Mouse (Mus musculus) C2C12 (cell line): ENCODE data around the gene Oasl1. TPM values are rescaled to one million over a fixed set of nuclear protein-coding genes. Genes with fewer than 3 reads are reported as not detected.
A peak's percentile ranks its signal among the peaks of the same experiment; 100 is the strongest.
"Not testable (repeated sequence)": the region's sequence is repeated elsewhere in the genome, so short reads cannot be mapped to it uniquely, and the experiment has no call there.

Source experiments
- H3K27me3 ChIP-seq: one replicate; pipeline ENCODE4 v1.6.1; 2011; ENCODE audit not compliant: control insufficient read depth, insufficient read depth, insufficient read length
- H3K36me3 ChIP-seq: one replicate; pipeline ENCODE4 v1.6.1; 2011; ENCODE audit not compliant: control insufficient read depth, insufficient read depth
- H3K4me3 ChIP-seq: one replicate; pipeline ENCODE4 v1.5.1; 2011; ENCODE audit warnings: mild to moderate bottlenecking, control low read depth; ENCODE audit not compliant: poor library complexity, insufficient read depth, severe bottlenecking
- H3K79me2 ChIP-seq: one replicate; pipeline ENCODE4 v1.6.1; 2011; ENCODE audit not compliant: control insufficient read depth, insufficient read depth
- H3K79me3 ChIP-seq: one replicate; pipeline ENCODE4 v1.6.1; 2011; ENCODE audit warnings: low read depth, control low read depth
- H3ac ChIP-seq: one replicate; pipeline ENCODE3; 2011; ENCODE audit warnings: low read depth; ENCODE audit not compliant: control insufficient read depth, insufficient read length
- CEBPB ChIP-seq: IDR thresholded peaks from one replicate; pipeline ENCODE4 v1.6.1; 2011; ENCODE audit warnings: low read depth, mild to moderate bottlenecking, control low read depth, moderate library complexity
- CTCF ChIP-seq: IDR thresholded peaks from one replicate; pipeline ENCODE4 v1.5.1; 2011; ENCODE audit not compliant: control insufficient read depth, insufficient read depth, insufficient read length
- FOSL1 ChIP-seq: IDR thresholded peaks from one replicate; pipeline ENCODE4 v1.8.0; 2011; ENCODE audit warnings: mild to moderate bottlenecking, low read length; ENCODE audit not compliant: poor library complexity, insufficient read depth, severe bottlenecking
- MAX ChIP-seq: IDR thresholded peaks from one replicate; pipeline ENCODE4 v1.6.1; 2011; ENCODE audit warnings: mild to moderate bottlenecking, control low read depth
- MYOD1 ChIP-seq: IDR thresholded peaks from one replicate; pipeline ENCODE4 v1.6.1; 2011; ENCODE audit warnings: low read depth; ENCODE audit not compliant: control insufficient read depth, insufficient read length
- MYOG ChIP-seq: IDR thresholded peaks from one replicate; pipeline ENCODE4 v1.6.1; 2011; ENCODE audit not compliant: control insufficient read depth, insufficient read length; ENCODE audit errors: extremely low read depth
- USF1 ChIP-seq: IDR thresholded peaks from one replicate; pipeline ENCODE4 v1.6.1; 2011; ENCODE audit warnings: low read depth, mild to moderate bottlenecking, control low read depth, moderate library complexity
- polyA plus RNA-seq: library from polyadenylated mRNA; unstranded; fragments of >200 nt; fragmentation: generic; extraction: Trizol; gene quantifications from one replicate; pipeline ENCODE4 v1.2.1, GENCODE M21; 2012; ENCODE audit warnings: missing spikeins

The Oasl1 gene
- polyA plus RNA-seq, 1 experiment = 0.07 TPM

- no peaks in the 10 kb centered on the region for H3K79me2 ChIP-seq
- no peaks in the 10 kb centered on the region for H3K27me3 ChIP-seq
- TF ChIP-seq MYOG (no peak), USF1 (no peak), MYOD1 (no peak), CTCF (no peak), FOSL1 (no peak), MAX (no peak), CEBPB (no peak)
- H3K79me3 ChIP-seq = no peaks in the 10 kb centered on the region
- H3ac ChIP-seq = no peak overlapping the region
- H3K4me3 ChIP-seq = no peak overlapping the region
- H3K36me3 ChIP-seq = no peaks in the 10 kb centered on the region
Observed at GRCm38 (mm10) chr5:114935838-114936237, 12.8 kb downstream of the Oasl1 start.

GRCm38 (mm10) chr5:114941138-114941537, 18.1 kb downstream of the Oasl1 start:
- not testable (repeated sequence) for H3K79me3 ChIP-seq, H3K36me3 ChIP-seq, H3ac ChIP-seq, H3K4me3 ChIP-seq, H3K27me3 ChIP-seq
- H3K79me2 ChIP-seq = peaks cover 14% of the 10 kb centered on the region

GRCm38 (mm10) chr5:114942074-114942765, 19.2 kb downstream of the Oasl1 start, which contains the start of gene 2210016L21Rik:
Gene 2210016L21Rik (plus strand): TSS chr5:114942158.
- Histone ChIP-seq H3K4me3 (peak within 1 kb of the TSS; percentile 68), H3K27me3 (no peaks in the 10 kb centered on the region), H3ac (peak within 1 kb of the TSS; percentile 57), H3K36me3 (no peaks in the 10 kb centered on the region), H3K79me3 (peaks cover 6% of the 10 kb centered on the region), H3K79me2 (peaks cover 14% of the 10 kb centered on the region)
- no peak for TF ChIP-seq CEBPB
- no peak for TF ChIP-seq MYOD1
- peak; percentile 97 for TF ChIP-seq USF1
- TF ChIP-seq CTCF = no peak

- H3K36me3 ChIP-seq = no peaks in the 10 kb centered on the region
- H3K79me3 ChIP-seq = peaks cover 6% of the 10 kb centered on the region
- H3ac ChIP-seq = no peak overlapping the region
- peak overlapping the region; percentile 68 for H3K4me3 ChIP-seq
- peaks cover 14% of the 10 kb centered on the region for H3K79me2 ChIP-seq
- TF ChIP-seq FOSL1 (no peak), MAX (no peak), USF1 (peak; percentile 60)
- no peaks in the 10 kb centered on the region for H3K27me3 ChIP-seq
Observed at GRCm38 (mm10) chr5:114942766-114943130, 19.7 kb downstream of the Oasl1 start.

- Histone ChIP-seq H3K79me2 (peaks cover 14% of the 10 kb centered on the region), H3K4me3 (no peak overlapping the region), H3K27me3 (no peaks in the 10 kb centered on the region), H3K36me3 (peaks cover 12% of the 10 kb centered on the region), H3K79me3 (peaks cover 6% of the 10 kb centered on the region), H3ac (no peak overlapping the region)
- no peak for TF ChIP-seq CTCF
- TF ChIP-seq MYOD1 = no peak
- TF ChIP-seq USF1 = no peak
- TF ChIP-seq CEBPB = no peak
- no peak for TF ChIP-seq MAX
- TF ChIP-seq MYOG = no peak
- no peak for TF ChIP-seq FOSL1
Observed at GRCm38 (mm10) chr5:114945072-114945471, 22.0 kb downstream of the Oasl1 start.

- Histone ChIP-seq H3K79me3 (no peaks in the 10 kb centered on the region), H3K4me3 (no peak overlapping the region), H3ac (no peak overlapping the region), H3K36me3 (peaks cover 12% of the 10 kb centered on the region), H3K79me2 (peaks cover 3% of the 10 kb centered on the region), H3K27me3 (no peaks in the 10 kb centered on the region)
- TF ChIP-seq MYOD1 (no peak), CTCF (no peak)
Observed at GRCm38 (mm10) chr5:114948891-114949290, 25.9 kb downstream of the Oasl1 start.
